Mouse (Mus musculus): ENCODE measurements around the gene Rtp2. TPM values are rescaled to one million over a fixed set of nuclear protein-coding genes. Genes with fewer than 3 reads are reported as not detected.

Rtp2 gene
- polyA plus RNA-seq (2012; rRNA removed), result 0.16 and 0.25 TPM in 2 replicates

DNA sequence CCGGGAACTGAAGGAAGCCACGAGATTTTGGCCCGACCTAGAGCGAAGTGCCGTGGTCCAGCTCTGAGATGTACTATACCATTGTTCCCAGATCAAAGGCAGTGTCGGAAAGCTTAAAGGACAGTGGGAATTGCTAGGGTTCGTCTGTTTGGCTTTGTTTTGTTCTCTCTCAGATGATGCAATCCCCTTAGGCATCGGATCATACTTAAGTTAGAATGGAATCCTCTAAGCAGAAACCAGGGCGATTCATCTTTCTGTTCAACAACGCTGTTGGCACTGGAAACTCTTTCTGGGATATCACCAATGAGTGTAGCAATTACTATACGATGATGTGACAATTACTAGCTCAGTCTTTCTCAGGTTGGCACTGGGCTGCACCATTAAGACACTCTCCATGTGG, at the start of gene Rtp2:
TSS of gene Rtp2 (minus strand) at position 101 of the 400 bp plus-strand sequence.

GRCm38 (mm10) chr16:23890636-23891035, 41.6 kb downstream of the Rtp2 start, which contains the start of gene Sst:
Sst (minus strand) TSS chr16:23890958.

Other genes with a start within 250 kb of the Rtp2 start
- 305 and 401 TPM in 2 replicates for gene Sst, start 41.4 kb downstream of the Rtp2 start, polyA plus RNA-seq (2012; rRNA removed)
- not detected in 2 replicates for gene Gm37419, start 56.1 kb upstream of the Rtp2 start, polyA plus RNA-seq (2012; rRNA removed)
- gene Bcl6, start 56.5 kb upstream of the Rtp2 start, polyA plus RNA-seq (2012; rRNA removed), result 7.7 and 13.4 TPM in 2 replicates

All from central nervous system, embryonic 18 days (tissue).